Mouse (Mus musculus): Measurements from ENCODE around the gene Il27ra. TPM values are rescaled to one million over a fixed set of nuclear protein-coding genes. Genes with fewer than 3 reads are reported as not detected.
A peak's percentile ranks its signal among the peaks of the same experiment; 100 is the strongest.

Il27ra gene
- total RNA-seq, 2 experiments from 2014 or later = 4.0 to 4.2 TPM

GRCm38 (mm10) chr8:84067047-84067573 lies 24.7 kb upstream of the Il27ra start:
- DNase-seq (ENCODE audit: low spot score) = peak; percentile 93
- intact Hi-C loops (cut with DNase I) = loop anchor here (5.0 kb wide), 1 partner anchor 80 kb away; the partner anchor contains the start of genes 4930432K21Rik and Cc2d1a

- intact Hi-C loops (cut with DNase I) = loop anchor here (5.0 kb wide), 1 partner anchor 81 kb away; the partner anchor contains the start of genes 4930432K21Rik and Cc2d1a
- DNase-seq (ENCODE audit: low spot score) = peak; percentile 100
Observed at GRCm38 (mm10) chr8:84066291-84066930, 24.0 kb upstream of the Il27ra start, which contains the start of gene Rfx1. Rfx1 (plus strand) TSS chr8:84066834.

- DNase-seq (ENCODE audit: low spot score) = no peak
- intact Hi-C loops (cut with DNase I) = loop anchor here (2.0 to 5.0 kb wide), 2 partner anchors 23 to 82 kb away; partner anchors contain the start of genes 4930432K21Rik, Cc2d1a and Il27ra
Observed at GRCm38 (mm10) chr8:84065457-84066072, 23.2 kb upstream of the Il27ra start.

GRCm38 (mm10) chr8:84065037-84065436 lies 22.6 kb upstream of the Il27ra start, which contains the start of gene Gm10643:
Gm10643 (minus strand) TSS chr8:84065137.
- intact Hi-C loops (cut with DNase I) = loop anchor here (2.0 to 5.0 kb wide), 2 partner anchors 22 to 82 kb away; partner anchors contain the start of genes 4930432K21Rik, Cc2d1a and Il27ra

GRCm38 (mm10) chr8:84063861-84064610 lies 21.6 kb upstream of the Il27ra start:
- no peak for DNase-seq (ENCODE audit: low spot score)
- intact Hi-C loops (cut with DNase I) = loop anchor here (2.0 kb wide), 1 partner anchor 21 kb away; the partner anchor contains the start of gene Il27ra

More at GRCm38 (mm10) chr8:84065037-84065436, 22.6 kb upstream of the Il27ra start, which contains the start of gene Gm10643:
- DNase-seq (ENCODE audit: low spot score) = no peak

- intact Hi-C loops (cut with DNase I) = no loop called here
- DNase-seq (ENCODE audit: low spot score) = no peak
Observed at GRCm38 (mm10) chr8:84060245-84060644, 17.9 kb upstream of the Il27ra start.

- intact Hi-C loops (cut with DNase I) = no loop called here
- DNase-seq (ENCODE audit: low spot score) = no peak
Observed at GRCm38 (mm10) chr8:84059226-84059625, 16.8 kb upstream of the Il27ra start.

- intact Hi-C loops (cut with DNase I) = no loop called here
- no peak for DNase-seq (ENCODE audit: low spot score)
Observed at GRCm38 (mm10) chr8:84057827-84058226, 15.4 kb upstream of the Il27ra start.

- intact Hi-C loops (cut with DNase I) = no loop called here
- DNase-seq (ENCODE audit: low spot score) = no peak
Observed at GRCm38 (mm10) chr8:84053229-84053628, 10.8 kb upstream of the Il27ra start.

- intact Hi-C loops (cut with DNase I) = no loop called here
Observed at GRCm38 (mm10) chr8:84052746-84053145, 10.4 kb upstream of the Il27ra start.

GRCm38 (mm10) chr8:84048171-84048570 lies 5.8 kb upstream of the Il27ra start:
- DNase-seq (ENCODE audit: low spot score) = no peak
- intact Hi-C loops (cut with DNase I) = no loop called here

More at GRCm38 (mm10) chr8:84052746-84053145, 10.4 kb upstream of the Il27ra start:
- no peak for DNase-seq (ENCODE audit: low spot score)

GRCm38 (mm10) chr8:84046505-84046904 lies 4.1 kb upstream of the Il27ra start:
- intact Hi-C loops (cut with DNase I) = no loop called here
- DNase-seq (ENCODE audit: low spot score) = no peak

GRCm38 (mm10) chr8:84044900-84045299 lies 2.5 kb upstream of the Il27ra start, which contains the start of gene Rln3:
Rln3 (minus strand) TSS chr8:84045000.
- intact Hi-C loops (cut with DNase I) = loop anchor here (5.0 kb wide), 2 partner anchors 57 to 137 kb away; partner anchors contain the start of gene Dcaf15

GRCm38 (mm10) chr8:84044103-84044502 lies 1.7 kb upstream of the Il27ra start:
- DNase-seq (ENCODE audit: low spot score) = no peak
- intact Hi-C loops (cut with DNase I) = loop anchor here (5.0 kb wide), 2 partner anchors 58 to 138 kb away; partner anchors contain the start of gene Dcaf15

More at GRCm38 (mm10) chr8:84044900-84045299, 2.5 kb upstream of the Il27ra start, which contains the start of gene Rln3:
- DNase-seq (ENCODE audit: low spot score) = no peak

GRCm38 (mm10) chr8:84042948-84043342 lies 556 bp upstream of the Il27ra start:
- intact Hi-C loops (cut with DNase I) = loop anchor here (2.0 to 5.0 kb wide), 3 partner anchors 22 to 139 kb away; partner anchors contain the start of genes Dcaf15 and Gm10643
- no peak for DNase-seq (ENCODE audit: low spot score)

GRCm38 (mm10) chr8:84039050-84039449 lies 3.3 kb downstream of the Il27ra start:
- DNase-seq (ENCODE audit: low spot score) = no peak
- intact Hi-C loops (cut with DNase I) = loop anchor here (5.0 kb wide), 2 partner anchors 253 to 318 kb away; no protein-coding TSS in a partner anchor

- DNase-seq (ENCODE audit: low spot score) = no peak
Observed at GRCm38 (mm10) chr8:84038015-84038414, 4.4 kb downstream of the Il27ra start.

GRCm38 (mm10) chr8:84032777-84033176 lies 9.6 kb downstream of the Il27ra start:
- DNase-seq (ENCODE audit: low spot score) = no peak
- intact Hi-C loops (cut with DNase I) = no loop called here

More at GRCm38 (mm10) chr8:84038015-84038414, 4.4 kb downstream of the Il27ra start:
- intact Hi-C loops (cut with DNase I) = loop anchor here (5.0 kb wide), 2 partner anchors 254 to 319 kb away; no protein-coding TSS in a partner anchor

GRCm38 (mm10) chr8:84029272-84029671 lies 13.1 kb downstream of the Il27ra start:
- intact Hi-C loops (cut with DNase I) = no loop called here
- no peak for DNase-seq (ENCODE audit: low spot score)
